Mouse (Mus musculus) kidney, adult 18-20 months (tissue): ENCODE results near the gene Izumo4.
A peak's percentile ranks its signal among the peaks of the same experiment; 100 is the strongest.

Experiments used
- DNase-seq: peaks from one replicate; pipeline ENCODE4 v3.0.0; 2021

The Izumo4 gene

GRCm38 (mm10) chr10:80732611-80733101 lies 30.7 kb downstream of the Izumo4 start:
- no peak for DNase-seq

DNA sequence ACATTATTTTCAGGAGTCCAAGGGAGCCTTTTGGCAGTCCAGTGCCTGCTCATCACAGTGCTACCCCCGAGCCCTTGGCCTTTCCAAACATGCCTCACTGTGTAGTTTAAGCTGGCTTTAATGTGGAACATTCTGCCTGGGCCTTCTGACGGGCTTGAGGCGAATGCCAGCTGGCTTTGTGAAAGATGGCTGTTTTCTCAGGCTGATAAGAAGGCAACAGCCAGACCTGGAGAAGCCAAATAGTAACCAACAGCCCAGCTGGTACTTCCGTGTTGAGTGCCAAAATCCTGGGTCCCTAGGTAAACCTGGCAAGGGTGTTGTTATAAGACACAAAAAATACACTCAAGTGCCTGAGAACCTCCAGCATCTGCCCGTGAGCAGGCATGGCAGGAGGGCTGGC lies 34.7 kb downstream of the Izumo4 start:
- DNase-seq, result no peak

GRCm38 (mm10) chr10:80738657-80739056 lies 36.7 kb downstream of the Izumo4 start:
- no peak for DNase-seq

DNA sequence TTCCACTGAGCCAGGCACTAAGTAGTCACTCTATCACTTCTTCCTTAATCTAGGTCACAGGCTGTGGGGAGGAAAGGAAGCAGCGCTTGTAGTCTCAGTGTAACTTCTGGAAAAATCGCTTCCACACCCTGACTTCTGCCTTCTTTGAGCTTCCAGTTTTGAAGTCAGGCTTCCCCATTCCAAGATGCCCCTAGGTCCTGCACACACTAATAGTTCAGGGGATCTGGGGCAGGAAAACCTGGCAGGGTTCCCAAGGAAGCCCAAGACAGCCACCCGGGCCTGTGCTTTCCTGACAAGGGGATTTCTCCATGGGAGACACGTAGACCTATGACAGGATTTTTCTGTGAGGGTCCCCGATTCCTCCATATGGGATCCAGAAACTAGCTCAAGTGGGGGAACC lies 39.2 kb downstream of the Izumo4 start:
- DNase-seq, result peak; percentile 50

- DNase-seq, result no peak
Measured at GRCm38 (mm10) chr10:80741634-80742179, 39.7 kb downstream of the Izumo4 start.

DNA sequence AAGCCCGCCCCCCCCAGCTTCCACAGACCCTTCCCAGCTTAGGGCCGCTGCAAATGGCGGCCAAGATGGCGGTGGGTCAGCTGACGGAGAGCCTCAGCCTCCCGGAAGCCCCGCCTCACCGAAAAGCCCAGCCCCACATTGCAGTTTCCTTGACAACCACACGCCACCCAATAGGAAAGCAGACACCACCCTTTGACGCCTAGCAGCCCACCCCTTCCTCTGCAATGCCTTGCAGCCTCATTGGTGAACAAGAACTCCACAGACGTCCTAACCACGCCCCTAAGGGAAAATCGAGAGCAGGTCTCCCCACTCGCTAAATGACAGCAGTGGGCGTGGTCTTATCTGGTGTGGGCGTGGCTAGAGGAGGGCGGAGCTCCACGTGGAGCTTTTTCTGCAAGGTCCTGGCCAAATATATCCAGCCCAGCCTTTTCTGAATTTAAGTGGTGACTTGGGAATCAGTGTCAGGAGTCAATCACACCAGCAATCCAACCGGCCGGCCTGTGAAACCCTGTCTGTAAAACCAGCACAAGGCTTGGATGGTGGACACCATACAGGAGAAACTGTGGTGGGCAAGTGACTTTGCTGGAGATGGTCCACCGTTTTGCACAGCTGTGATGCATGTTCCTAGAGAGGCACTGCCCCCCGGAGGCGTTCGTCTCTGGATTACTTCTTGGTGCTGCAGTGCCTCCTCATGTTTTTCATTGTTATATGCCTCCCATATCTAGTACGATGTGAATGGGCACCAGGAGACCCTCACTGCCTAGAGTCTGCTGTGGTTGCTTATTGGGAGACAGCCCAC lies 40.4 kb downstream of the Izumo4 start, which contains the start of gene Ap3d1:
Gene Ap3d1, minus strand, starts transcription at position 85 of the 799 bp plus-strand sequence.
- DNase-seq, result peak; percentile 98

DNA sequence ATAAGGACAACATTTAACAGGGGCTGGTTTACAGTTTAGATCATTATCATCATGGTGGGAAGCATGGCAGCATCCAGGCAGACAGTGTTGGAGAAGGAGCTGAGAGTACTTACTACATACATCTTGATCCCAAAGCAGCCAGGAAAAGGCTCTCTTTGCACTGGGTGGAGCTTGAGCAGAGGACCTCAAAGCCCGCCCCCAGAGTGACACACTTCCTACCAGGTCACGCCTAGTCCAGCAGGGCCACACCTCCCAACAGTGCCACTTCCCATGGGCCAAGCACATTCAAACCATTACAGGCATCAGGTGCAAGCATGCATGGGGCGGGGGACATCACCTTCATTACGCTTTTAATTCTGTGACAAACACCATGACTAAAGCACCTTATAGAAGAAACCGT lies 42.3 kb downstream of the Izumo4 start:
- DNase-seq, result peak; percentile 64

GRCm38 (mm10) chr10:80747410-80747809 lies 45.4 kb downstream of the Izumo4 start:
- DNase-seq, result peak; percentile 78

DNA sequence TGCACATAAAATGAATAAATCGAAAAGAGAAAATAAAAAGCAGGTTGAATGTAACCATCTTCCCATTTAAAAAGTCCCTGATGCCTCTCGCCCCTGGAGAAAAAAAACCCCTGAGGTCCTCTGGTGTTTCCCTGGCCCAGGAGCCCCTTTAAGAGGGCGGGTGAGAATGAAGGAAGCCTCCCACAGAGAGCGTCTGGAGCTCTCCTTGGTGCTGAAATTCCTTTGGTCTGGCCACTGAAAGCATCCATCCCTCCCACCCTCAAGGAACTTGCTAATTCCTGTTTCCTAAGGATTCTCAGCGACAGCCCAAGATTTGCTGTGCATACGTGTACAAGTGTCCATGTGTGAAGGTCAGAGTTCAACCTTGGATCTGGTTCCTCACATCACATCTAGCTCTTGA lies 46.6 kb downstream of the Izumo4 start:
- no peak for DNase-seq

GRCm38 (mm10) chr10:80751188-80751832 lies 49.3 kb downstream of the Izumo4 start:
- DNase-seq, result peak; percentile 44

DNA sequence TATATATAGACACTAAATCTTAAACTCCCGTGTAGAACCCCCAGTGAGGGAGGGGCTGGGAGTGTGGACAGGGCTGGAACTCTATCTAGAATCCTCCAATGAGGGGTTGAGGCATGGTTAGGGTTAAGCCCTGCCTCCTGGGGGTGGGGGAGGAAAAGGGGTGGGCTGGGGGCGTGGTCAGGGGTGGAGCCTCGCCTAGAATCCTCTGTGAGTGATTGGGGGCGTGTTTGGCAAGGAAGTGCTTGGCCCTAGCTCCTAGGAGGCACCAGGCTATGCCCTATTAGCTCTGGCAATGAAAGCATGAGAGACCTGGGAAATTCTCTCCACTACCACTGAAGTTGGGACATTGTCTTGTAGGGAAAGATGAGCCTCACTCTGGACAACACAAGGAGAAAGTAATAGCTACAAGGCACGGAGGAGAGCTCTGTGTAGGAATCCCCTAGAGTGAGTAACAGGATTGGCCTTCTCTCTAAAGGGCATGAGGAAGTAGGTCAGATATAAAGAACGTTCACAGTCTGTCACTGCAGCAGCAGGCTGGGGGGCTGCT lies 50.2 kb downstream of the Izumo4 start:
- peak; percentile 71 for DNase-seq

GRCm38 (mm10) chr10:80754594-80755290 lies 52.8 kb downstream of the Izumo4 start, which contains the start of gene Dot1l:
Gene Dot1l, plus strand, starts transcription at chr10:80755206.
- DNase-seq, result peak; percentile 98
